Mouse (Mus musculus): ENCODE measurements around the gene Wdr5. TPM values are rescaled to one million over a fixed set of nuclear protein-coding genes. Genes with fewer than 3 reads are reported as not detected.
"Not testable (repeated sequence)": the region's sequence is repeated elsewhere in the genome, so short reads cannot be mapped to it uniquely, and the experiment has no call there.

Gene Wdr5
- polyA plus RNA-seq, 1 experiment from 2014 or later = 77.6 TPM

GRCm38 (mm10) chr2:27487336-27488049 lies 27.5 kb upstream of the Wdr5 start:
- no peaks in the 10 kb centered on the region for H3K27me3 ChIP-seq (ENCODE audit: control insufficient read depth, insufficient read depth, low read length)
- H3K27ac ChIP-seq (replicated peaks; ENCODE audit: low read depth, low read length) = no peak overlapping the region
- H3K9ac ChIP-seq (ENCODE audit: low read length) = no peak overlapping the region
- ATAC-seq (ENCODE audit: insufficient number of reproducible peaks, low FRiP score, low TSS enrichment, low read depth) = no peak
- H3K4me3 ChIP-seq (ENCODE audit: low read depth, low read length) = no peak overlapping the region
- H3K9me3 ChIP-seq (ENCODE audit: control insufficient read depth, low read length) = no peaks in the 10 kb centered on the region
- no peaks in the 10 kb centered on the region for H3K4me1 ChIP-seq (ENCODE audit: control insufficient read depth, insufficient read depth, low read length)
- no peaks in the 10 kb centered on the region for H3K36me3 ChIP-seq (ENCODE audit: control insufficient read depth, insufficient read depth, low read length)
- WGBS = 74% methylated on average over 3 of the region's 4 CpGs
- H3K4me2 ChIP-seq (ENCODE audit: low read depth, severe bottlenecking) = no peak overlapping the region
- DNase-seq (ENCODE audit: low spot score) = no peak

- DNase-seq (ENCODE audit: low spot score) (no peak), ATAC-seq (ENCODE audit: insufficient number of reproducible peaks, low FRiP score, low TSS enrichment, low read depth) (no peak)
- no peaks in the 10 kb centered on the region for H3K27me3 ChIP-seq (ENCODE audit: control insufficient read depth, insufficient read depth, low read length)
- no peak overlapping the region for H3K9ac ChIP-seq (ENCODE audit: low read length)
- WGBS = 92% methylated on average over 1 of the region's 1 CpGs
- no peaks in the 10 kb centered on the region for H3K36me3 ChIP-seq (ENCODE audit: control insufficient read depth, insufficient read depth, low read length)
- no peaks in the 10 kb centered on the region for H3K4me1 ChIP-seq (ENCODE audit: control insufficient read depth, insufficient read depth, low read length)
- H3K9me3 ChIP-seq (ENCODE audit: control insufficient read depth, low read length) = no peaks in the 10 kb centered on the region
- no peak overlapping the region for H3K4me3 ChIP-seq (ENCODE audit: low read depth, low read length)
- no peak overlapping the region for H3K27ac ChIP-seq (replicated peaks; ENCODE audit: low read depth, low read length)
- no peak overlapping the region for H3K4me2 ChIP-seq (ENCODE audit: low read depth, severe bottlenecking)
These were observed 26.6 kb upstream of the Wdr5 start for GRCm38 (mm10) chr2:27488362-27488761.

GRCm38 (mm10) chr2:27490939-27491338 lies 24.0 kb upstream of the Wdr5 start:
- H3K36me3 ChIP-seq (ENCODE audit: control insufficient read depth, insufficient read depth, low read length) = no peaks in the 10 kb centered on the region
- no peaks in the 10 kb centered on the region for H3K27me3 ChIP-seq (ENCODE audit: control insufficient read depth, insufficient read depth, low read length)
- no peaks in the 10 kb centered on the region for H3K4me1 ChIP-seq (ENCODE audit: control insufficient read depth, insufficient read depth, low read length)
- H3K4me2 ChIP-seq (ENCODE audit: low read depth, severe bottlenecking) = no peak overlapping the region
- no peak for ATAC-seq (ENCODE audit: insufficient number of reproducible peaks, low FRiP score, low TSS enrichment, low read depth)
- H3K4me3 ChIP-seq (ENCODE audit: low read depth, low read length) = no peak overlapping the region
- 85% methylated on average over 2 of the region's 2 CpGs for WGBS
- H3K27ac ChIP-seq (replicated peaks; ENCODE audit: low read depth, low read length) = no peak overlapping the region
- no peaks in the 10 kb centered on the region for H3K9me3 ChIP-seq (ENCODE audit: control insufficient read depth, low read length)
- no peak overlapping the region for H3K9ac ChIP-seq (ENCODE audit: low read length)
- no peak for DNase-seq (ENCODE audit: low spot score)

- DNase-seq (ENCODE audit: low spot score) = no peak
- Histone ChIP-seq H3K4me3 (ENCODE audit: low read depth, low read length) (no peak overlapping the region), H3K27me3 (ENCODE audit: control insufficient read depth, insufficient read depth, low read length) (no peaks in the 10 kb centered on the region), H3K4me1 (ENCODE audit: control insufficient read depth, insufficient read depth, low read length) (no peaks in the 10 kb centered on the region), H3K4me2 (ENCODE audit: low read depth, severe bottlenecking) (no peak overlapping the region), H3K36me3 (ENCODE audit: control insufficient read depth, insufficient read depth, low read length) (no peaks in the 10 kb centered on the region), H3K9ac (ENCODE audit: low read length) (no peak overlapping the region), H3K27ac (replicated peaks; ENCODE audit: low read depth, low read length) (no peak overlapping the region), H3K9me3 (ENCODE audit: control insufficient read depth, low read length) (peaks cover 4% of the 10 kb centered on the region; the same call in 1 of the 2 replicates)
- 92% methylated on average over 3 of the region's 3 CpGs for WGBS
- ATAC-seq (ENCODE audit: insufficient number of reproducible peaks, low FRiP score, low TSS enrichment, low read depth) = no peak
These were observed 21.0 kb upstream of the Wdr5 start for GRCm38 (mm10) chr2:27493971-27494370.

- no peak for ATAC-seq (ENCODE audit: insufficient number of reproducible peaks, low FRiP score, low TSS enrichment, low read depth)
- Histone ChIP-seq H3K9me3 (ENCODE audit: control insufficient read depth, low read length) (peaks cover 4% of the 10 kb centered on the region; the same call in 1 of the 2 replicates), H3K36me3 (ENCODE audit: control insufficient read depth, insufficient read depth, low read length) (no peaks in the 10 kb centered on the region), H3K27ac (replicated peaks; ENCODE audit: low read depth, low read length) (no peak overlapping the region), H3K4me1 (ENCODE audit: control insufficient read depth, insufficient read depth, low read length) (no peaks in the 10 kb centered on the region), H3K4me2 (ENCODE audit: low read depth, severe bottlenecking) (peak overlapping the region; percentile 38; the same call in 1 of the 2 replicates), H3K27me3 (ENCODE audit: control insufficient read depth, insufficient read depth, low read length) (no peaks in the 10 kb centered on the region), H3K4me3 (ENCODE audit: low read depth, low read length) (no peak overlapping the region), H3K9ac (ENCODE audit: low read length) (no peak overlapping the region)
- 62% methylated on average over 23 of the region's 23 CpGs for WGBS
- DNase-seq (ENCODE audit: low spot score) = peak; percentile 49
These were observed 18.4 kb upstream of the Wdr5 start for GRCm38 (mm10) chr2:27496391-27497028.

DNA sequence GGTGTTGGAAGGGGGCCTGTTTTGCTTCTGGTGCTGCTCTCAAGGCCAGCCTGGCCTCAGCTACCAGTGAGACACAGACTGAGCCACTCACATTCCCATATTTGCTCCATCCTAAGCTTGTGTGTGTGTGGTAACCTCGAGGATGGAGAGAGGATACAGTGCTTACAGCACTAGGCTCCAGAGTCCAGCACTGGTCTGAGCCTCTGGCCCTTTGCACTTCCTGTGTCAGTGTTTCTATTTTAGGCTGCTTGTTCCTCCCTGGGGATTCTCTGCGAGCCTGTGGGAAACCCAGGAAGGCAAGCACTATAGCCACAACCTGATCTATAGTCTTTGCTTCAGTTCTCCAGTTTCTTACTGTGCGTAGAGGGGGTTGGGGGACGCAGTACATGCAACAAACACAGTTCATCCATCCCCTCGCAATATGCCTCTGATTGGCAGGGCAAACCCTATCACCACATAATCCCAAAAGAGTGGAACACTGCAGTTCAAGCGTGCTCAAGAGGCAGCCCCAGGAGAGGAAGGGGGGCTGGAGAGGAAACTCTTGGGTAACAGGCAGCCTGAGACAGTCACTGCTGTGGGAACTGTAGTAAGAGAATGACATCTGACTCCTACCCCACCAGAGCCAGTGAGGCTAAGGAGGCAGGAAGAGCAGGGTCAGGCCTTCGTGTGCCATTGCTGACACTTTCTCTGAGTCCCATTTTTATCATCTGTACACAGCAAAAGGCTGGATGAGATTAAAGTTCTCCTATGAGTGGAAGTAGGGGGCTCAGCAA lies 10.7 kb upstream of the Wdr5 start:
- no peak for ATAC-seq (ENCODE audit: insufficient number of reproducible peaks, low FRiP score, low TSS enrichment, low read depth)
- H3K4me1 ChIP-seq (ENCODE audit: control insufficient read depth, insufficient read depth, low read length) = 0 out of 2 replicates have a peak, but pooled peaks cover 4% of the 10 kb centered on the region
- no peak overlapping the region for H3K4me3 ChIP-seq (ENCODE audit: low read depth, low read length)
- peak overlapping the region; percentile 26; the same call in 1 of the 2 replicates for H3K27ac ChIP-seq (replicated peaks; ENCODE audit: low read depth, low read length)
- whole genome bisulfite sequencing = 67% methylated on average over 7 of the region's 7 CpGs
- no peak overlapping the region for H3K4me2 ChIP-seq (ENCODE audit: low read depth, severe bottlenecking)
- no peak for DNase-seq (ENCODE audit: low spot score)
- no peaks in the 10 kb centered on the region for H3K27me3 ChIP-seq (ENCODE audit: control insufficient read depth, insufficient read depth, low read length)
- H3K9me3 ChIP-seq (ENCODE audit: control insufficient read depth, low read length) = no peaks in the 10 kb centered on the region
- no peaks in the 10 kb centered on the region for H3K36me3 ChIP-seq (ENCODE audit: control insufficient read depth, insufficient read depth, low read length)
- H3K9ac ChIP-seq (ENCODE audit: low read length) = no peak overlapping the region

DNA sequence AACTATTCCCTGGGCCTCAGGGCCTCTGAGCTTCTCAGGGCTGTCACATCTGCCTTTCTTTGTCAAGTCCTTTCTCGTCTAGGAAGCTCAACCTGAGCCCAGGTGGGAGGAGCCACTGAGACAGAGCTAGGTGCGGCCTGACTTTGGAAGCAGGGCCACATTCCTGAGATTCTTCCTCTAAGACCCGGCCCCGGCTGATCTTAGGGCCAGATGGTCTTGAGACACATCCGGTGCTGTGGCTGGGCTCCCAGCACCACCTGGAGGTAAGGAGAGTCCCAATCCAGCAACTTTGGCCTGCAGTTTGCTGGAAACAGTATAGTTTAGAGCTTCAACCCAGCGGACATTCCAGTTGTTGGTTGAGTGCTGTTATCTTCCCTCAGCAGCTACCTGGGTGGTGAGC lies 9.4 kb upstream of the Wdr5 start:
- Histone ChIP-seq H3K27me3 (ENCODE audit: control insufficient read depth, insufficient read depth, low read length) (no peaks in the 10 kb centered on the region), H3K27ac (replicated peaks; ENCODE audit: low read depth, low read length) (no peak overlapping the region), H3K4me1 (ENCODE audit: control insufficient read depth, insufficient read depth, low read length) (0 out of 2 replicates have a peak, but pooled peaks cover 4% of the 10 kb centered on the region), H3K9ac (ENCODE audit: low read length) (no peak overlapping the region), H3K9me3 (ENCODE audit: control insufficient read depth, low read length) (no peaks in the 10 kb centered on the region), H3K4me2 (ENCODE audit: low read depth, severe bottlenecking) (0 out of 2 replicates have a peak overlapping the region, but pooled peaks have one; percentile 11), H3K4me3 (ENCODE audit: low read depth, low read length) (no peak overlapping the region), H3K36me3 (ENCODE audit: control insufficient read depth, insufficient read depth, low read length) (no peaks in the 10 kb centered on the region)
- ATAC-seq (ENCODE audit: insufficient number of reproducible peaks, low FRiP score, low TSS enrichment, low read depth) (peak; percentile 47; the same call in 1 of the 2 replicates), DNase-seq (ENCODE audit: low spot score) (peak; percentile 73)
- 8% methylated on average over 6 of the region's 6 CpGs for WGBS

DNA sequence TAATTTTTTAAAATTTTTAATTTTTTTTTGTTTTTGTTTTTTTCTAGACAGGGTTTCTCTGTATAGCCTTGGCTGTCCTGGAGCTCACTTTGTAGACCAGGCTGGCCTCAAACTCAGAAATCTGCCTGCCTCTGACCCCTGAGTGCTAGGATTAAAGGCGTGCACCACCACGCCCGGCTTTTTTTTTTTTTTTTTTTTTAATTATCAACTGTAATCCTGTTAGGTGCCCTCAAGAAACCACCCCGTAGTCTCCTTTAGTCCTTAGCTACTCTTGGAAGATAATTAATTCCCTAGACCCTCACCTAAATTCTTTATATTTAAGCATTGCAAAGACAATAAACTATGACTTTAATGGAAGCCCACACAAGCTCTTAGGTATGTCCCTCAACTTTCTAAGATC lies 8.3 kb upstream of the Wdr5 start:
- not testable (repeated sequence) for H3K9ac ChIP-seq (ENCODE audit: low read length); ATAC-seq (ENCODE audit: insufficient number of reproducible peaks, low FRiP score, low TSS enrichment, low read depth); H3K27me3 ChIP-seq (ENCODE audit: control insufficient read depth, insufficient read depth, low read length); H3K36me3 ChIP-seq (ENCODE audit: control insufficient read depth, insufficient read depth, low read length); H3K4me2 ChIP-seq (ENCODE audit: low read depth, severe bottlenecking); H3K4me1 ChIP-seq (ENCODE audit: control insufficient read depth, insufficient read depth, low read length); H3K27ac ChIP-seq (replicated peaks; ENCODE audit: low read depth, low read length); H3K9me3 ChIP-seq (ENCODE audit: control insufficient read depth, low read length); H3K4me3 ChIP-seq (ENCODE audit: low read depth, low read length); DNase-seq (ENCODE audit: low spot score)
- 93% methylated on average over 4 of the region's 4 CpGs for WGBS

All from limb, embryonic 11.5 days (tissue).